Mouse (Mus musculus) bone marrow, adult 2 months (tissue): ENCODE measurements around the gene Glrp1.

ENCODE experiments used
- CTCF ChIP-seq: fragments of 200-500 bp; IDR thresholded peaks from 2 replicates; pipeline ENCODE4 v1.5.1; 2011; ENCODE audit warnings: low read length, control low read depth; ENCODE audit not compliant: control insufficient read depth, insufficient read depth
- POLR2A ChIP-seq: fragments of 200-500 bp; IDR thresholded peaks from 2 replicates; pipeline ENCODE4 v1.6.1; 2011; ENCODE audit warnings: low read depth, mild to moderate bottlenecking, control low read depth, low read length, borderline replicate concordance; ENCODE audit not compliant: control insufficient read depth

GRCm38 (mm10) chr1:88559258-88559657 is 49.4 kb upstream of the Glrp1 start:
- no peak for TF ChIP-seq CTCF
- TF ChIP-seq POLR2A = no peak
